Mouse (Mus musculus): Measurements from ENCODE around the gene Wfdc16. TPM values are rescaled to one million over a fixed set of nuclear protein-coding genes. Genes with fewer than 3 reads are reported as not detected.
"Not testable (repeated sequence)": the region's sequence is repeated elsewhere in the genome, so short reads cannot be mapped to it uniquely, and the experiment has no call there.

Wfdc16 gene
- 238 and 428 TPM in 2 replicates for polyA plus RNA-seq (2012; rRNA removed)

GRCm38 (mm10) chr2:164638696-164639095 is at the start of gene Wfdc16:
Gene Wfdc16, minus strand, starts transcription at chr2:164638796.
- DNase-seq (ENCODE audit: low read depth), result no peak

DNA sequence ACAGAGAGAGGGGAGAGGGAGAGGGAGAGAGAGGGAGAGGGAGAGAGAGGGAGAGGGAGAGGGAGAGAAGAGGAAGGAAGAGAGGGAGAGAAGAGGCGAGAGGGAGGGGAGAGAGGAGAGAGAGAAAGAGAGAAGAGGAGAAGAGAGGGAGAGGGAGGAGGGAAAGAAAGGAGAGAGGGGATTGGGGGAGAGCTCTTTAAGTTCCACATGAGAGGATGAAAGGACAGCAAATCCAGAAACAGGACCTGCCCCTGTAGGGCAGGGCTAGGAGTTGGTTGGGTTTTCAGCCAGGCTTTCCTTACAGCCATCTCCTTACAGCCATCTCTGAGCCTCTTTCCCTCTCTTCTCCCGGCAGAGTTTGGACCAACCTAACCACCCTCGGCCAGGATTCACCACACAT is 46.2 kb upstream of the Wfdc16 start, which contains the start of gene Wfdc13:
TSS of gene Wfdc13 (plus strand) at position 301 of the 400 bp plus-strand sequence.
- DNase-seq (ENCODE audit: low read depth), result no peak

DNA sequence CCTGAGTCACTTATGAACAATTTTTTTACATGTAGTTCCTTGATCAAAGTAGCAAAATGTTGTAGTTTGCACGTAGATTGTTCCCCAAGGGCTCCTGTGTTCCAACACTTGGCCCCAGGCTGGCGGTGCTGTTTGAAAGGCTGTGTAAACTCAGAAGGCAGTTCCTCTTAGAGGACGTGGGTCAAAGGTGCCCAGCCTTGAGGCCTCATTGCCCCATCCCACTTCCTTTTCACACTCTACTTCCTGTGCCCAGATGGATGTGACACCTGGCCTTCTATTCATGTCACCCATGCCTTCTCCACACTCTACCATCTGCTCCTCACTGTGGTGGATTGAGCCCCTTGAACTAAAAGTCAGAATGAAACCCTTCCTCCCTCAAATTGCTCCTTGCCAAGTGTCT is 41.3 kb upstream of the Wfdc16 start:
- no peak for DNase-seq (ENCODE audit: low read depth)

GRCm38 (mm10) chr2:164678848-164679625 is 40.4 kb upstream of the Wfdc16 start:
- no peak for DNase-seq (ENCODE audit: low read depth)

- DNase-seq (ENCODE audit: low read depth), result no peak
Observed at GRCm38 (mm10) chr2:164676916-164677685, 38.5 kb upstream of the Wfdc16 start.

- DNase-seq (ENCODE audit: low read depth), result no peak
Observed at GRCm38 (mm10) chr2:164676103-164676502, 37.5 kb upstream of the Wfdc16 start.

DNA sequence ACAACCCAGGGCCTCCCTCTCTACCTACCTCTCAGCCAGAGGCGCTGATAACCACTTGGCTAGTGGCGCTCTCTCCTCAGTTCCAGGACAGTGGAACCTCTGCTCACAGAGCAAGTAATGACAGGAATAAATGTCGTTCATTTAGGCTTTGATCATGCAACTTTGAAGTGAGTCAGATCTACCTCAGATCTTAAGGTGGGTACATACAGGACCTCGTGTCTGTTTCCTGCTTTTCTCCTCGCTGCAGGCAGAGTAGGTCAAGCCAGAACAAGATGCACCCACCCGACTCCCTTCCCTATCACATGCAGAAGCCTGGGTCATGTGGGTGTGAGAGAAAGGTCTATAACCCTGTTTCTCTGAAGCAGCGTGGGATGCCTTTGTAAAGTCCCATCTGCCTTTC is 35.4 kb upstream of the Wfdc16 start, which contains the start of gene Wfdc11:
TSS of gene Wfdc11 (minus strand) at position 101 of the 400 bp plus-strand sequence.
- no peak for DNase-seq (ENCODE audit: low read depth)

DNA sequence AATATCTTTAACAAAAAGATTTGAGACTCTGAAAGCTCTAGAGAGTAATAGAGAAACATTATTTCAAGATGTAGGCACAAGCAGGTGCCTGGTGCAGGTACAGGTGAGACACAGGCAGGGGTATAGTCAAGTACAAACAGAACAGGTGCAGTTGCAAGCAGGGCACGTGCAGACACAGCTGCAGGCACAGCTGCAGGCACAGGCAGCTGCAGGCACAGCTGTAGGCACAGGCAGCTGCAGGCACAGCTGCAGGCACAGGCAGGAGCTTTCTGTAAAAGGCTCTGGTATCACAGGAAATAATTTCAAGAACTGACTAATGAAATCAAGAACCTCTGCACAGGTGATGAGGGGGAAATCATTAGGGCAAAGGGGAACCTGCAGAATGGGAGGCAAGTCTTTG is 32.3 kb upstream of the Wfdc16 start:
- no peak for DNase-seq (ENCODE audit: low read depth)

DNA sequence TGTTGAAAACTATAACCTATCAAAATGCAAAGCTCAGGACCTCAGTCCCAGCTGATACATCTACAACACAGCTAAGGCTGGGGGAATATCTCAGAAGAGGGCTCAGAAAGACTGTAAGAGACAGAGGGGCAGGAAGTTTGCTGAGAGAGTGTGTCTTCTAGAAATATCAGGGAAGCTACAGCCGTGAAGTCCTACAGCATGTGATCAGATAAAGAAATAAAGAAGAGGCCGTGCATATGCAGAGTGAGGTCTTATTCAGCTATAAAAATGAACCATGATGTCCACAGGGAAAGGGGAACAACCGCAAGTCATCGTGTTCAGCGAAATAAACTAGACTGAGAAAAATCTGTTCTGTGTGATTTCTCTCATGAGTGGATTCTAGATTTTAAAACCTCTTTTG is 31.7 kb upstream of the Wfdc16 start:
- no peak for DNase-seq (ENCODE audit: low read depth)

GRCm38 (mm10) chr2:164664851-164665250 is 26.3 kb upstream of the Wfdc16 start:
- DNase-seq (ENCODE audit: low read depth), result no peak

DNA sequence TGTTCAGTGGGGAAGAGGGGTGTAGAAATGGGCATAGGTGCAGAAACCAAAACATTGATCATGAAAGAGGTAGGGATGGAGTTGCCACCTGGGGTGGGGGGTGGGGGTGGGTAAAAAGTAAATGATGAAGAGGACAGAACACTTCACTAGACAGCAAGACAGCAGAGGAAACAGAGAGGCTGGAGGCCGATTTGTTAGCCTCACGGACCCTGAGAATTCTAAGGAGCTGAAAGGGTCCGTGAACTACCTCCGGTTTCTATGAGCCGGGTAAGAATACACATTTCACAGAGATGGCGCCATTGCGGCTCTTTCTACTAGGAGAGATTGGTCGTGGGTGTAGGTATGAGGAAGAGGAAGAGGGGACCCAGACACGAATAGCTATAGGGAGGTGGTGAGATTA is 17.9 kb upstream of the Wfdc16 start, which contains the start of gene Wfdc9:
TSS of gene Wfdc9 (minus strand) at position 101 of the 400 bp plus-strand sequence.
- DNase-seq (ENCODE audit: low read depth), result no peak

- DNase-seq (ENCODE audit: low read depth), result no peak
Observed at GRCm38 (mm10) chr2:164655858-164656257, 17.3 kb upstream of the Wfdc16 start, which contains the start of gene Wfdc10. Gene Wfdc10, plus strand, starts transcription at chr2:164656046.

DNA sequence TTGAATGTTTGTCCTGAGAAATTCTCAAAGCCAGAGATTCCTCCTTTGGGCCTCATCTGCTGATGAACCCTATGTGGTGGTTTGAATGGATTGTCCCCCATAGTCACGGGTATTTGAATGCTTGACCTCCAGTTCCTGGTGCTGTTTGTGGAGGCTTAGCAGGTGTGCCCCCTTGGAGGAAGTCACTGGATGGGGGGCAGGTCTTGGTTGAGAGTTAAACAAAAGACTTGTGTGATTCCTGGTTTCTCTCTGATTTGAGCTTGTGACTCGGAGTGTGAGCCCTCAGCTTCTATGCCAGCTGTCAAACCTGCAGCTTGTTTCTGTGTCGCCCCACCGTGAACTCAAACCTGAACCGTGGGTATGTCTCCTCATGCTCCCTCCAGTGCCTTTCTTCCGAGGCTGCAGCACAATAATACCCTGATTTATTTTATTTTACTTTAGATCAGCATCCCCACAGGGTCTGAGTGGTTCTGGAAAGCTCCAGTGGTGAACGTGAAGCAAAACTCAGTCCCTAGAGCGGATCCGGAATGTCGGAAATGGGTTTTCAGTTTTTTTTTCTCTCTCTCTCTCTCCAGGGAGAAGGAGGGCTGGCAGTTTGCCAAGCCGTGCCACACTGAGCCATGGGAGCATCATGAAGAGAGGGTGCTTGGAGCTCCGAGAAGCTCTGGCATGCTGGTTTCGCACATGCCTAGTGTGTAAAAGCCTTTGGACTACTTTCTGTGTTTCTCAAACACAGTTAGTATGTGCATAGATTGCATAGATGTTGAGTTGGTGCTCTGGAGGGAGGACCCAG is 3.5 kb upstream of the Wfdc16 start:
- DNase-seq (ENCODE audit: low read depth), result no peak

- DNase-seq (ENCODE audit: low read depth), result no peak
Observed at GRCm38 (mm10) chr2:164641129-164641528, 2.5 kb upstream of the Wfdc16 start.

DNA sequence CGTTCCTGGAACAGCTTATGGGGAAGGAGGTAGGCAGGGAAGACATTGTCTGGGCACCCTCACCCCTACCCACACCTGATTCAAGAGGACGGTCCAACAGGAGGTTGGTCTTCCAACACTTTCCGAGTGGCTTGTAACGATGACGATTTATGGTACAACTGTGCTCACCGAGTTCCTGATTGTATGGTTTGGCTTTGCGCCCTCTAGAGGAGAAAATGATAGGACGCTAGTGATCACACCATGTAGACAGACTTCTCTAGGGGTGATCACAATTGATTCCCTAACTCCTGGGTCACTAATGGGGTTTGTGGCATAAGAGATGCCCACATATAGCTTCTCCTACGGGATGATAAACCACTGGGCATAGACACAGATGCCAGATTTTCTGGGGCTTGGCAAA is 3.3 kb downstream of the Wfdc16 start:
- DNase-seq (ENCODE audit: low read depth), result no peak

DNA sequence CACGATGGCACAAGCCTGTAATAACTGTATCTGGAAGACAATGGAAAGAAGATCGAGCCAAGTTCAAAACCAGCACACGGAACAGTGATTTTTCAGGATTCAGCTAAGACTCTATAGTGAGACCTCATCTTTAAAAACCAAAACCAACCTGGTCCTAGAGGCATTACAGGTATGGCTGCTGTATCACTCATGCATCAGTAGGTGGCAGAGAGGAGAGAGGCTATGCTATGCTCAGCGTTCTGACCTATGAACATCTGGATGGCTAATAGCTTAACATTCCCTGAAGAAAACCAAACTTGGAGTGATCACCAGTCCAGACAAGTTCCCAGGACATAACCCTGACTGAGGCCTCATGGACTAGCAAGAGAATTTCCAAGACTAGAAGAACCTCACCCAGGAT is 16.8 kb downstream of the Wfdc16 start:
- no peak for DNase-seq (ENCODE audit: low read depth)

- no peak for DNase-seq (ENCODE audit: low read depth)
Observed at GRCm38 (mm10) chr2:164619050-164619449, 19.5 kb downstream of the Wfdc16 start.

DNA sequence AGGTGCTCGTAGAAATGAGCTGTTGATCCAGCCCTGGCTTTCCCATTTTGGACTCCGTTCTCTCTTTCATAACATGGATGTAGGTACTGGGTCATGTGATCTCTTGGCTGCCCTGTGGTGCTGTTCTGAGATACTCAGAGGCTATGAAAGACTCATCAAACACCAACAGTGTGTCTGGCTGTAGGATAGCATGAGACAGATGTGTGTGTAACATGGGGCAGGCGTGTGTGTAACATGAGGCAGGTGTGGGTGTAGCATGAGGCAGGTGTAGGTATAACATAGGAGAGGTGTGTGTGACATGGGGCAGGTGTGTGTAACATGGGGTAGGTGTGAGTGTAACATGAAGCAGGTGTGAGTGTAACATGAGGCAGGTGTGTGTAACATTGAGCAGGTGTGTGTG is 23.2 kb downstream of the Wfdc16 start:
- no peak for DNase-seq (ENCODE audit: low read depth)

DNA sequence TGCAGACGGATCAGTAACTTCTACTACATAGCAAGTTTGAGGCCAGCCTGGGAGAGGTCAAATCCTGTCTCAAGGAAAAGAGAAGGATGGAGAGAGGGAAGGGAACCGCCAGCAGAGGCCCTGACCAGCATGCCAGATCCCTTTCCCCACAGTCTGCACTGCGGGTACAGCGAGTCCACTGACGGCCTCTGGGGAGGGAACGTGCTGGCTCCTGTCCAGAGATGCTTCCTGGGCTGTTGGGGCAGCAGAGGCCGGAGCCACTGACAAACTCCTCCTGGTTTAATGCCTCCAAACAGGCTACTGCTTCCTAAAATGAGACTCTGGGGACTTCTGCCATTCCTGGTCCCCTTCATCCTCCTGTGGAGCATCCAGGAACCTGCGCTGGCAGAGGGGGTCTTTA is 25.1 kb downstream of the Wfdc16 start, which contains the start of the genes Wfdc6b and Wfdc8:
TSS of gene Wfdc6b (plus strand) at position 52 of the 400 bp plus-strand sequence.
TSS of gene Wfdc8 (minus strand) at position 156 of the 400 bp plus-strand sequence.
- not testable (repeated sequence) for DNase-seq (ENCODE audit: low read depth)

GRCm38 (mm10) chr2:164608781-164609180 is 29.8 kb downstream of the Wfdc16 start:
- no peak for DNase-seq (ENCODE audit: low read depth)

- no peak for DNase-seq (ENCODE audit: low read depth)
Observed at GRCm38 (mm10) chr2:164604411-164604810, 34.2 kb downstream of the Wfdc16 start.

- no peak for DNase-seq (ENCODE audit: low read depth)
Observed at GRCm38 (mm10) chr2:164603482-164603881, 35.1 kb downstream of the Wfdc16 start.

Data from gonadal fat pad, adult 2 months (tissue).